Mouse (Mus musculus): ENCODE results near the gene Pik3r1.

The Pik3r1 gene

GRCm38 (mm10) chr13:101757801-101758422 is 10.1 kb downstream of the Pik3r1 start:
- TF ChIP-seq GATA4 (IDR thresholded peaks at IDR 0.05; ENCODE audit: insufficient replicate concordance, low read length) = peak; percentile 68; the same call in 1 of the 2 replicates

- TF ChIP-seq GATA4 (IDR thresholded peaks at IDR 0.05; ENCODE audit: insufficient replicate concordance, low read length) = no peak
Observed at GRCm38 (mm10) chr13:101755228-101755627, 12.8 kb downstream of the Pik3r1 start.

- no peak; the same call in 1 of the 2 replicates for TF ChIP-seq GATA4 (IDR thresholded peaks at IDR 0.05; ENCODE audit: insufficient replicate concordance, low read length)
Observed at GRCm38 (mm10) chr13:101753639-101754038, 14.4 kb downstream of the Pik3r1 start.

GRCm38 (mm10) chr13:101751816-101752215 is 16.2 kb downstream of the Pik3r1 start:
- TF ChIP-seq GATA4 (IDR thresholded peaks at IDR 0.05; ENCODE audit: insufficient replicate concordance, low read length) = no peak

GRCm38 (mm10) chr13:101746012-101746595 is 21.9 kb downstream of the Pik3r1 start:
- TF ChIP-seq GATA4 (IDR thresholded peaks at IDR 0.05; ENCODE audit: insufficient replicate concordance, low read length) = no peak

- TF ChIP-seq GATA4 (IDR thresholded peaks at IDR 0.05; ENCODE audit: insufficient replicate concordance, low read length) = no peak
Observed at GRCm38 (mm10) chr13:101744943-101745342, 23.1 kb downstream of the Pik3r1 start.

- TF ChIP-seq GATA4 (IDR thresholded peaks at IDR 0.05; ENCODE audit: insufficient replicate concordance, low read length) = no peak
Observed at GRCm38 (mm10) chr13:101744053-101744452, 24.0 kb downstream of the Pik3r1 start.

GRCm38 (mm10) chr13:101743247-101743646 is 24.8 kb downstream of the Pik3r1 start:
- no peak for TF ChIP-seq GATA4 (IDR thresholded peaks at IDR 0.05; ENCODE audit: insufficient replicate concordance, low read length)

GRCm38 (mm10) chr13:101742596-101742995 is 25.4 kb downstream of the Pik3r1 start:
- no peak for TF ChIP-seq GATA4 (IDR thresholded peaks at IDR 0.05; ENCODE audit: insufficient replicate concordance, low read length)

- no peak for TF ChIP-seq GATA4 (IDR thresholded peaks at IDR 0.05; ENCODE audit: insufficient replicate concordance, low read length)
Observed at GRCm38 (mm10) chr13:101741530-101742309, 26.3 kb downstream of the Pik3r1 start.

- peak; percentile 55; the same call in 1 of the 2 replicates for TF ChIP-seq GATA4 (IDR thresholded peaks at IDR 0.05; ENCODE audit: insufficient replicate concordance, low read length)
Observed at GRCm38 (mm10) chr13:101739732-101740381, 28.2 kb downstream of the Pik3r1 start.

- TF ChIP-seq GATA4 (IDR thresholded peaks at IDR 0.05; ENCODE audit: insufficient replicate concordance, low read length) = no peak
Observed at GRCm38 (mm10) chr13:101738769-101739168, 29.2 kb downstream of the Pik3r1 start.

- TF ChIP-seq GATA4 (IDR thresholded peaks at IDR 0.05; ENCODE audit: insufficient replicate concordance, low read length) = peak; percentile 86; the same call in 1 of the 2 replicates
Observed at GRCm38 (mm10) chr13:101736521-101737387, 31.3 kb downstream of the Pik3r1 start.

GRCm38 (mm10) chr13:101735364-101736120 is 32.5 kb downstream of the Pik3r1 start:
- no peak for TF ChIP-seq GATA4 (IDR thresholded peaks at IDR 0.05; ENCODE audit: insufficient replicate concordance, low read length)

All from liver, adult (tissue).